Mouse (Mus musculus) limb, embryonic 15.5 days (tissue): ENCODE data around the gene Mtrf1. TPM values are rescaled to one million over a fixed set of nuclear protein-coding genes. Genes with fewer than 3 reads are reported as not detected.
"Not testable (repeated sequence)": the region's sequence is repeated elsewhere in the genome, so short reads cannot be mapped to it uniquely, and the experiment has no call there.

Experiments
- ATAC-seq: fragments of 200-750 bp; cut with Nextera tagmentation; 2 replicates; pipeline ENCODE4 v1.8.0; 2017; ENCODE audit warnings: low read depth, moderate TSS enrichment; ENCODE audit not compliant: insufficient number of reproducible peaks, low FRiP score, low TSS enrichment
- H3K27ac ChIP-seq: fragments of 300-500 bp; sonication (generic); 2 replicates; pipeline ENCODE4 v1.5.1; 2015; ENCODE audit warnings: moderate library complexity, mild to moderate bottlenecking, inconsistent platforms
- H3K27me3 ChIP-seq: fragments of 300-500 bp; sonication (generic); 2 replicates; pipeline ENCODE4 v1.6.1; 2015; ENCODE audit warnings: inconsistent platforms
- H3K36me3 ChIP-seq: fragments of 300-500 bp; sonication (generic); 2 replicates; pipeline ENCODE4 v1.6.1; 2015; ENCODE audit warnings: inconsistent platforms
- H3K4me1 ChIP-seq: fragments of 300-500 bp; sonication (generic); 2 replicates; pipeline ENCODE4 v1.6.1; 2015; ENCODE audit warnings: inconsistent platforms
- H3K4me2 ChIP-seq: fragments of 300-500 bp; sonication (generic); 2 replicates; pipeline ENCODE4 v1.6.1; 2015; ENCODE audit warnings: mild to moderate bottlenecking, inconsistent platforms
- H3K4me3 ChIP-seq: fragments of 300-500 bp; sonication (generic); 2 replicates; pipeline ENCODE4 v1.5.1; 2015; ENCODE audit warnings: mild to moderate bottlenecking, inconsistent platforms
- H3K9ac ChIP-seq: fragments of 300-500 bp; sonication (generic); 2 replicates; pipeline ENCODE4 v1.6.1; 2015; ENCODE audit warnings: inconsistent platforms
- H3K9me3 ChIP-seq: fragments of 300-500 bp; sonication (generic); 2 replicates; pipeline ENCODE4 v1.6.1; 2016; ENCODE audit warnings: inconsistent platforms
- WGBS: fragments of 180-500 bp; shearing (Covaris S2); methylation state at CpG from one replicate; pipeline ENCODE4 v1.1.7; 2015; 5-methylcytosine and 5-hydroxymethylcytosine counted together
- polyA plus RNA-seq: library from polyadenylated mRNA; unstranded; fragments of >200 nt; fragmentation: Nextera tagmentation; extraction: Ambion mirVana; gene quantifications from 2 replicates; pipeline ENCODE4 v1.2.1, GENCODE M21; 2015

The Mtrf1 gene
- polyA plus RNA-seq, 1 experiment from 2014 or later, result 9.8 TPM

GRCm38 (mm10) chr14:79452591-79452934 is 55.0 kb downstream of the Mtrf1 start:
- H3K4me3 ChIP-seq, ATAC-seq, H3K9ac ChIP-seq, H3K4me2 ChIP-seq, H3K36me3 ChIP-seq, H3K4me1 ChIP-seq, H3K9me3 ChIP-seq, H3K27ac ChIP-seq, H3K27me3 ChIP-seq: not testable (repeated sequence)
- WGBS, result 96% methylated on average over 7 of the region's 10 CpGs

GRCm38 (mm10) chr14:79460401-79460800 is 62.8 kb downstream of the Mtrf1 start:
- Histone ChIP-seq H3K27ac (no peak overlapping the region), H3K27me3 (no peaks in the 10 kb centered on the region), H3K36me3 (peaks cover 34% of the 10 kb centered on the region), H3K9ac (no peak overlapping the region), H3K4me2 (no peak overlapping the region), H3K4me1 (no peaks in the 10 kb centered on the region), H3K9me3 (no peaks in the 10 kb centered on the region), H3K4me3 (no peak overlapping the region)
- no peak for ATAC-seq
- WGBS, result 93% methylated on average over 1 of the region's 1 CpGs

DNA sequence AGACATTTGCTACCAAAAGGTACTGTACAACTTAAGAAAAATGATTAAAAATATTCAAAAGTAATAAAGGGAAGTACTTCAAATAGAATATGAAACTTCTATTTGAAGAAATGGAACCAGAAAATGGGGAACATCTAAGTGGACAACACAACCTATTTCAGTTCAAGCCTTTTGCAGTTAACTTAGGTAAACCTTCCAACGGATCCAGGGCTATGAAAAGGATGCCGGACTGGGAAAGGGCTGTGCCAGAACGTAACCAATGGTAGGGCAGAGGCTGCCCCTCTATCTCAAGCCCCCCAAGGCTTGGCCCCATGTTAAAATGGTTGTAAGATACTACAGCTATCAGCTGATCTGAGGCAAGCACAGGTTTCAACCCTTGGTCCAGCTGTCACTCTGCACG is 63.4 kb downstream of the Mtrf1 start:
- Histone ChIP-seq H3K27me3 (no peaks in the 10 kb centered on the region), H3K4me2 (no peak overlapping the region), H3K9ac (no peak overlapping the region), H3K27ac (no peak overlapping the region), H3K36me3 (peaks cover 38% of the 10 kb centered on the region), H3K9me3 (no peaks in the 10 kb centered on the region), H3K4me1 (no peaks in the 10 kb centered on the region), H3K4me3 (no peak overlapping the region)
- WGBS, result 97% methylated on average over 4 of the region's 4 CpGs
- no peak for ATAC-seq

DNA sequence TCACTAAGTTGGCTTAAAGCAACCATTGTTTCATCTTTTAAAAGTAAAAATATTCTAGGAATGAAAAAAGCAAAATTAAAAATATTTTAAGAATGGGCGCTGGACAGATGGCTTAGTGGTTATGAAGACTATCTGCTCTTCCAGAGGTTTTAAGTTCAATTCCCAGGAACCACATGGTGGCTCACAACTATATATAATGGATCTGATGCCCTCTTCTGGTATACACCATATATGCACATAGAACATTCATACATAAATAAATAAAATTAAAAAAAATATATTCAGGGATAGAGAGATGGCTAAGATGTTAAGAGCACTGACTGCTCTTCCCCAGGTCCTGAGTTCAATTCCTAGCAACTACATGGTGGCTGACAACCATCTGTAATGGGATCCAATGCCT is 68.1 kb downstream of the Mtrf1 start:
- 84% methylated on average over 1 of the region's 1 CpGs for WGBS
- Histone ChIP-seq H3K36me3 (peaks cover 73% of the 10 kb centered on the region), H3K4me2 (no peak overlapping the region), H3K9me3 (no peaks in the 10 kb centered on the region), H3K4me3 (no peak overlapping the region), H3K27ac (no peak overlapping the region), H3K9ac (no peak overlapping the region), H3K27me3 (no peaks in the 10 kb centered on the region), H3K4me1 (no peaks in the 10 kb centered on the region)
- ATAC-seq, result no peak

DNA sequence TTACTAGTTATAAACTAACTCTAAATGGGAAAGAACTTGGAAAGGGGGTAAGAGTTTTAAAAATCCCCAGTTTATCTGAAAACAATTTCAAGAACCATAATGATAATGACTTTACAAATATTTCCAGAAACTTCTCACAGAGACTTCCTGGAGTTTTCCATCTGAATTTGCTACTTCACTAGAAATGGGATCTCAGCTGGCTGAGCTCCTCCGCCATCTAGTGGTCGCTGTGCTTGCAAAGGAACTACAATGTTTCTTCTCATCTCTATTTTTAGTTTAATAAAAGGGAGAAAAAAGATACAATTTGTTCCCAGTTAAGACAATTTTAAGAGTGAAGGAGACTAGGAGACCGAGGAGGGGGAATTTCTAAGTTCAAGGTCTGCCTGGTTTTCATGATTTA is 70.0 kb downstream of the Mtrf1 start:
- Histone ChIP-seq H3K4me1 (no peaks in the 10 kb centered on the region), H3K9ac (no peak overlapping the region), H3K27me3 (no peaks in the 10 kb centered on the region), H3K36me3 (peaks cover 76% of the 10 kb centered on the region), H3K27ac (no peak overlapping the region), H3K4me3 (no peak overlapping the region), H3K4me2 (no peak overlapping the region), H3K9me3 (no peaks in the 10 kb centered on the region)
- no peak for ATAC-seq
- 29% methylated on average over 3 of the region's 3 CpGs for WGBS

Other genes starting within 250 kb of the Mtrf1 start
- not detected in 2 replicates for gene Zfp957, start 150.4 kb upstream of the Mtrf1 start, polyA plus RNA-seq
- gene Rgcc, start 96.1 kb upstream of the Mtrf1 start, polyA plus RNA-seq, result 65.4 and 70.2 TPM in 2 replicates
- gene Naa16, start 7.0 kb upstream of the Mtrf1 start, polyA plus RNA-seq, result 36.9 and 40.5 TPM in 2 replicates
- gene Kbtbd7, start 28.7 kb downstream of the Mtrf1 start, polyA plus RNA-seq, result 11.7 and 12.3 TPM in 2 replicates
- 2.2 and 2.6 TPM in 2 replicates for gene Kbtbd6, start 54.1 kb downstream of the Mtrf1 start, polyA plus RNA-seq
- gene Elf1, start 83.4 kb downstream of the Mtrf1 start, polyA plus RNA-seq, result 14.7 and 18.1 TPM in 2 replicates
- 40.9 and 42.1 TPM in 2 replicates for gene Wbp4, start 83.7 kb downstream of the Mtrf1 start, polyA plus RNA-seq
- 105 and 108 TPM in 2 replicates for gene Sugt1, start 189.9 kb downstream of the Mtrf1 start, polyA plus RNA-seq